Mouse (Mus musculus): ENCODE measurements around the gene Ttc34. TPM values are rescaled to one million over a fixed set of nuclear protein-coding genes. Genes with fewer than 3 reads are reported as not detected.
A peak's percentile ranks its signal among the peaks of the same experiment; 100 is the strongest.

Gene Ttc34
- total RNA-seq, 4 experiments from 2014 or later = 0.06 to 0.34 (median 0.11) TPM; not detected in 1

DNA sequence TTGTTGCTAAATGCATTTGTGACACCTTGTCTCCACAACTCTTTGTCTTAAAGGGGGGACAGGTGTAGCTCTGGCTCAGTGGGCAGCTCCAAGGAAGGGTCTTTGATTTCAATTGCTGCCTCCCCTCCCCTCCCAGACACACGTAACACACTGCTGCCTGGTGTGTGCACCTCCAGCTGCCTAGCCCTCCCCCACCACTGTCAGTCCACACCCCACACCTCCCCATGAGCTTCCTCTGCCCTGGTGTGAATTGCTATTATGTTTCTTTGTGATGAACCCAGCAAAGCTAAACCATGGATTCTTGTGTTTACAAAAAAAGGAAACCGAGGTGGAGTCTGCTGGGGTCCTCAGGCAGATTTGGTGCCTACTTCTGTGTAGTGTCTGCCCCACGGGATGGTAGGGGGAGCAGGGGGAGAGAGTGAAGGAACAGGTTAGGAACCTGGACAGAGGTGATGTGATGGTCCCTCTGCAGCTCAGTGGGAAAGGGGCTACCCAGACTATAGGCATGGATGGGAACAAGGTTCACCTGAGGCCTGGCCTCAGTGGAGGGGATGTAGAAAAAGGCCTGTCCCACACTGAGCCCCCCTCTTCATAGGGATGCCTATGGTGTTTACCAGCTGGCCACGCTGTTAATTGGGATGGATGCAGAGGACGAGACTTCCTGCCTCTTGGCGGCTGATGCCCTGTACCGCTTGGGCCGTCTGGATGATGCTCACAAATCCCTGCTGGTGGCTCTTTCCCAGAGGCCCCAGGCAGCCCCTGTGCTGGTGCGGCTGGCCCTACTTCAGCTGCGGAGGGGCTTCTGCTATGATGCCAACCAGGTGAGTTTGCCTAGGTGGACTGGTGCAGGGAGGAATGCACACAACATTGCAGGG is 20.3 kb downstream of the Ttc34 start:
- no peak for DNase-seq (ENCODE audit: low spot score)

DNA sequence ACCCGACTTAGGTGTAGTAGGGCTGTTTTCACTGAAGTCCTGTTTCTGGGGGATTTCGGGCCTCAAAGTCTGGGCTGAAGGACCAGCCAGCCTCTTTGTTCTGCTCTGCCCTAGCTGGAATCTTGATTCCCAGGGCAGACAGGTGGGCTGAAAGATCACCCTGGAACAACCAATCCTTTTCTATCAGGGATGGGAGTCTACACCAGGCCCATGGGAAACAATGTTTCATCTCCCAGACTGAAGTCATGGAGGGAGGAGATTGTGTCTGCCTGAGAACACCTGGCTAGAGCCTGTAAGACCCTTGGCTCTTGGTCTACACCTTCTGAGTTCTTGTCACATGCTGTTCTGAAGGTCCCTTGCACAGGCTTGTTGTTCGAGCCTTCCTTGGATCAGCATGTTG is 21.3 kb downstream of the Ttc34 start:
- DNase-seq (ENCODE audit: low spot score) = no peak

DNA sequence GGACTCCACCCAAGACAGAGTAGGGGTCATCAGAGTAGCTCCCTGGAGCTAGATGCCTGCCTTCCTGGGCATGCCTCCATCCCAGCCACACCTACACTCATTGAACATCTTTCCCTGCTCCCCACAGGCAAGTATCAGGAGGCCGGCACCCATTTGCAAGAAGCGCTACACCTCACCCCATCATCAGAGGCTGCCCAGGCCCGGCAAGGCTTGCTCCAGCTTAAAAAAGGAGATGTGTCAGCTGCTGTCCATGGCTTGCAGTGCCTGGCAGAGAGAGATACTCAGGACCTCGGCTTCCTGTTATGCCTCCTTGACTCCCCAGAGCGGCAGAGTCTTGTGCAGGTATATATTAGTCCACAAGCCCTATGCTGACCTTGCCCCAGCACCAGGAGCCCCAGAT is 24.7 kb downstream of the Ttc34 start:
- DNase-seq (ENCODE audit: low spot score) = no peak

DNA sequence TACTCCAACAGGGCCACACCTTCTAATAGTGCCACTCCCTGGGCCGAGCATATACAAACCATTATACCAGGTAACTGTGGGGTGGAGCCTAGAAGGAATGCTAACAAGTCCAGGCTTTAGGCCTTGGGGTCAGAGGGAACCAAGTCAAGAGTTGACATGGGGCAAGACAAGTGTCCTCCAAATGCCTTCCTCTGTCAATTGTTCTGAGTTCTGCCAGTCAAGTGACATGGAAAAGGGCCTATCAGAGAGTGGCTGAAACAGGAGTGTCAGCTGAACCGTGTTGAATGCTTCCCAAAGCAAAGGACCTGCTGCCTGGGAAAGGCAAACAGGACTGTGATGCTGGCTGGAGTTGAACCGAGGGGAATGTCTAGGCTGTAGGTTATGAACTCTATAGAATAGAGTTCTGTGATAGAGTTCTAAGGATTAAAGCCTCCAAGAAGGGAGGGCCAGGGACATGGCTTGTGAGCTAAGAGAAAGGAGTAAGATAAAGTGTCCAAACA is 26.2 kb downstream of the Ttc34 start:
- no peak for DNase-seq (ENCODE audit: low spot score)

- DNase-seq (ENCODE audit: low spot score) = peak; percentile 88
Measured at GRCm38 (mm10) chr4:154864271-154864771, 27.1 kb downstream of the Ttc34 start.

GRCm38 (mm10) chr4:154864961-154865760 is 27.9 kb downstream of the Ttc34 start:
- no peak for DNase-seq (ENCODE audit: low spot score)

DNA sequence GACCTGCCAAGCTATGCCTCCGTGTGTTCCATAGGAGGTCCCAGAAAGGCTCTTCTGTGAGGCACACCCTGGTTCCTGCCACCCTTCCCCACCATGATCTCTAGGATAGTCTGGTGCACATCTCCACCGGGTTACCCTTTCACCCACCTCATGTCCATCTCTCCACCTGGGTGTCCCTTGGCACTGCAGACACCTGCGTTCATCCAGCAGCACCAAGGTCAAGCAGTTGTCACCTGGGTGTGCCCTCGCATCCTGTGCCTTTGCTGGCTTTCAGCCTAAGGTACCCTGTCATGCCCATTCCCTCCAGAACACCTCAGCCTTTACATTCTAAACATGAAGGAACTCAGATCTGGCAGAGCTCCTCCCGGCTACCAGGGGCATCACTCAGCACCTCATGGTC is 29.1 kb downstream of the Ttc34 start:
- no peak for DNase-seq (ENCODE audit: low spot score)

DNA sequence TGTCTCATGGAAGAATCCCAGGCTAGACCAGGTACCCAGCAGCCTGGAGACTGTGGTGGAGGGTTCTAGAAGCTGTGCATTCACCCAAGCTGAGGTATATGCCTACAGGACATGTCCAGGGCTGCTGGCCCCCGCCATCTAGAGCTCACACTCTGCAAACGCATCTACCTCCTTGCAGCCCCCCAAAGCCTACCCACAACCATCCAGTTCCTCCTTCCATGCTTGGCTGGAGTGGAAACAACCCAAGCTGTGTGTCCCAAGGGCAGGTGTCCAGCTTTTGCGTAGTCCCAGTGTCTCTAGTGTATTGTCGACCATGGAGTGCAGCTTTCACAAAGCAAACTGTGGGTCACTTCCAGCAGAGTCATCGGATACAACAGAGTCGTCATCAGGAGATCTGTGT is 30.0 kb downstream of the Ttc34 start:
- no peak for DNase-seq (ENCODE audit: low spot score)

- no peak for DNase-seq (ENCODE audit: low spot score)
Measured at GRCm38 (mm10) chr4:154869440-154869839, 32.2 kb downstream of the Ttc34 start, which contains the start of gene Mmel1. Gene Mmel1 (plus strand): TSS chr4:154869585.

- DNase-seq (ENCODE audit: low spot score) = no peak
Measured at GRCm38 (mm10) chr4:154870721-154871120, 33.5 kb downstream of the Ttc34 start.

DNA sequence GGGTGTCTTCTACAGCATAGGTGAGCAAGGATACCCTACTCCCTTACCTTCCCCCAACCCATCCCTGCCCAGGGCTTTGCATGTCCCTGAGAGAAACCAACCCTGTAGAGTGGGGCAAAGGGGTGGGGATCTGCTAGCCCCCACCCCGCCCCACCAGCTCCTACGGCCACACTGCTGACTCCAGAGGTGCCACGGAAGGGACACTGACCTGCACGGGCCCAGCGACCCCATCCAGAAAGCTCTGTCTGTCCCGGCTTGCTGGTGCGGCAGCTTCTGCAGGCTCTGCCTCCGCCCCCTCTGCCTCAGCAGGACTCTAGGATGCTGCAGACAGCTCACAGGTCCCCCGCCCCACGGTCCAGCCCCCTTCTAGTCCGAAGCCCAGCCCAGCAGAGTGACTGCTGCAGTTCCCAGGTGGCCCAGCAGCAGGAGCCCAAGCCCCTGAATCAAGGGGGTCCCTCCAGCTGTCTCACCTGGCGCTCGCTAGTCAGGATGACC is 34.5 kb downstream of the Ttc34 start:
- no peak for DNase-seq (ENCODE audit: low spot score)

DNA sequence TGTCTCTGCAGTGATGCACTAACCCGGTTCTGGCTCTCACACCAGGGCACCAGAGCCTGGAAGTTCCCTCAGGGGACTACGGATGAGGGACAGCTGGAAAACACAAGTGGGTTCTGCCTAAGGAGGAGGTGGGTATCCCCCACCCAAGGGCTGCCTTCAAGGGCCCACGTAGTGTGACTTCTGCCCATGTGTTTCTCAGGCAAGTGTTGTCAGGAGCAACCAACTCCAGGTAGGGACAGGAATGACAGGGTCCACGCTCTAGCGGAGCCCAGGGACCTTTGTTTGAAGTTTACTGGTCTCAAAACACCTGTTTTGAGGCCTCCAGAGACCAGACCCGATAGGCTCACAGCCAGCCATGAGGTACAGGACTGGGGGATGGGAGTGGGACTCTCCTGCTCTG is 35.9 kb downstream of the Ttc34 start:
- no peak for DNase-seq (ENCODE audit: low spot score)

DNA sequence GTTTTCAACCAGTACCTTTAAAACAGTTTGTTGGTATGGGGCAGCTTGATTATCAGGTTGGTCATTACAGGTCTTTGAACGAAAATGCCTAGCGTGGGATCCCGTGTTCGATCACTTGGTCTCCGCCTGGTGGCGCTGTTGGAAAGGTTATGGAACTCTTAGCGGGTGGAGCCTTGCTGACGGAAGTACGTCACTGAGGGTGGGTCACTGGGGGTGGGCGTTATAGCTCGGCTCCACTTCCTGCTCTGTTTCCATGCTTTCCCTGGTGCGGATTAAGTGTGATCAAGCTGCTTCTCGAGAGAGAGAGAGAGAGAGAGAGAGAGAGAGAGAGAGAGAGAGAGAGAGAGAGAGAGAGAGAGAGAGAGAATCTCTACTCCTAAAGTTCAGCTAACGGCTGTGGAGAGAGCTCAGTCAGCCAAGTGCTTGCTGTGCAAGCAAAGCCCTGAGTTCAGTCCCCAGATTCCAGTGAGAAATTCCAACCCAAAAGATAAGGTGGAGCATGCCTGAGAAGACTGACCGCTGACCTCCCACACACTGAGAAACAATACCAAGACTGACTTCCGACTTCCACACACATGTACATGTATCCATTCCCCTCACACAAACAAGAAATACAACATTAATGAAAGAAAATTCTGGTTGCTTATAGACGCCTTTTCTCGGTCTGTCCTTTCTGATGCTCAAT is 40.7 kb downstream of the Ttc34 start:
- peak; percentile 91 for DNase-seq (ENCODE audit: low spot score)

GRCm38 (mm10) chr4:154880730-154881129 is 43.5 kb downstream of the Ttc34 start:
- DNase-seq (ENCODE audit: low spot score) = peak; percentile 63

- DNase-seq (ENCODE audit: low spot score) = no peak
Measured at GRCm38 (mm10) chr4:154882014-154882659, 44.9 kb downstream of the Ttc34 start.

DNA sequence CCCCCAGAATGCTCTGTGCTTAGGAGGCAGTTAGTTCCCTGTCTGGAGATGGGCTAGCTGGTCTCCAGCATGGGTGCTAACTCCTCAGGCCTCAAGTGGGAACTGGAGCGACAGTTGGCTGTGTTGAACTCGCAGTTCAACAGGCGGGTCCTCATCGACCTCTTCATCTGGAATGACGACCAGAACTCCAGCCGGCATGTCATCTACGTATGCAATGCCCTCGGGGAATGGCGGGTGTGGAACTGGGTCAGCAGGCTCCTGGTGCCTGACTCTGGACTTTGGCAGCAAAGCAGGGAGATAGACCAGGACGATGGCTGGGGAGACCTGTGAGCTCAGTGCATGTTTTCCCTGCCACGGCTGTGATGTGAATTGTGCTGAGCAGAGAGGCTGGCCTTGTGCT is 48.2 kb downstream of the Ttc34 start:
- DNase-seq (ENCODE audit: low spot score) = no peak

- no peak for DNase-seq (ENCODE audit: low spot score)
Measured at GRCm38 (mm10) chr4:154886876-154887592, 49.8 kb downstream of the Ttc34 start.

- DNase-seq (ENCODE audit: low spot score) = no peak
Measured at GRCm38 (mm10) chr4:154887593-154888250, 50.5 kb downstream of the Ttc34 start.

- no peak for DNase-seq (ENCODE audit: low spot score)
Measured at GRCm38 (mm10) chr4:154890887-154891286, 53.6 kb downstream of the Ttc34 start.

DNA sequence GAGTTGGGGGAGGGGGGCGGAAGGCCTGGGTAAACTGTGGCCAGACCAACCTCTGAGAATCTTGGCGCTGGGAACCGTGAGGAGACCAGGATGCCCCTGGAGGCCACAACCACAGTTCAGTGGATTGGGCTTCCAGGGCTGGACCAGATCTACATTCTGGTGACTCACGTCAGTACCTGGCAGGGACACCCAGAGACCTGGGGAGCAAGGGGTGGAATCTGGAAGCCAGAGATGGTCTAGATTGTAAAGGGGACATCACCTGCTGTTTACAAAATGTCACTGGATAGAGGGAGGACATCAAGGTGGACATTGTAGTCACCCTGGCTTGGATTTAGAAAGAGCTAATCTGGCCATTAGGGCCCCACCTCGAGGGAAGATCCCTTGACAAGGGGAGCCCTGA is 58.3 kb downstream of the Ttc34 start:
- no peak for DNase-seq (ENCODE audit: low spot score)

All from heart, adult 8-10 months (tissue).